Mouse (Mus musculus): Measurements from ENCODE around the gene Gm49776. TPM values are rescaled to one million over a fixed set of nuclear protein-coding genes. Genes with fewer than 3 reads are reported as not detected.
"Not testable (repeated sequence)": the region's sequence is repeated elsewhere in the genome, so short reads cannot be mapped to it uniquely, and the experiment has no call there.

Gm49776 gene
- not detected in 2 replicates for polyA plus RNA-seq (2011; ENCODE audit: insufficient read length, low read depth, missing spikeins)

GRCm38 (mm10) chr16:18258221-18258620 lies at the start of gene Gm49776:
TSS of gene Gm49776 (minus strand) at chr16:18258321.
- H3K4me3 ChIP-seq (ENCODE audit: insufficient read depth, low read length) = no peak within 1 kb of the TSS

GRCm38 (mm10) chr16:18289614-18290013 lies 31.5 kb upstream of the Gm49776 start:
- H3K4me1 ChIP-seq (ENCODE audit: control insufficient read depth, insufficient read depth, low read length) = not testable (repeated sequence)

More at GRCm38 (mm10) chr16:18258221-18258620, at the start of gene Gm49776:
- Histone ChIP-seq H3K27ac (ENCODE audit: insufficient read depth, low read length) (no peak within 1 kb of the TSS), H3K4me1 (ENCODE audit: control insufficient read depth, insufficient read depth, low read length) (no peaks in the 10 kb centered on the region)
- TF ChIP-seq CTCF (IDR thresholded peaks at IDR 0.05; ENCODE audit: borderline replicate concordance, insufficient read depth, low read length) (no peak), POLR2A (IDR thresholded peaks at IDR 0.05; ENCODE audit: low read depth, low read length) (no peak)

GRCm38 (mm10) chr16:18289067-18289588 lies 31.0 kb upstream of the Gm49776 start, which contains the start of gene Dgcr8:
TSS of gene Dgcr8 (minus strand) at chr16:18289246.
- TF ChIP-seq POLR2A (IDR thresholded peaks at IDR 0.05; ENCODE audit: low read depth, low read length) (no peak; the same call in 1 of the 2 replicates), CTCF (IDR thresholded peaks at IDR 0.05; ENCODE audit: borderline replicate concordance, insufficient read depth, low read length) (no peak)
- Histone ChIP-seq H3K4me3 (ENCODE audit: insufficient read depth, low read length) (peak within 1 kb of the TSS; percentile 98), H3K27ac (ENCODE audit: insufficient read depth, low read length) (peak within 1 kb of the TSS; percentile 76), H3K4me1 (ENCODE audit: control insufficient read depth, insufficient read depth, low read length) (peaks cover 4% of the 10 kb centered on the region; the same call in 1 of the 2 replicates)

More at GRCm38 (mm10) chr16:18289614-18290013, 31.5 kb upstream of the Gm49776 start:
- Histone ChIP-seq H3K27ac (ENCODE audit: insufficient read depth, low read length) (peak overlapping the region; percentile 76), H3K4me3 (ENCODE audit: insufficient read depth, low read length) (peak overlapping the region; percentile 30)

- peaks cover 4% of the 10 kb centered on the region; the same call in 1 of the 2 replicates for H3K4me1 ChIP-seq (ENCODE audit: control insufficient read depth, insufficient read depth, low read length)
- peak overlapping the region; percentile 58 for H3K27ac ChIP-seq (ENCODE audit: insufficient read depth, low read length)
- TF ChIP-seq POLR2A (IDR thresholded peaks at IDR 0.05; ENCODE audit: low read depth, low read length) (peak; percentile 54), CTCF (IDR thresholded peaks at IDR 0.05; ENCODE audit: borderline replicate concordance, insufficient read depth, low read length) (no peak)
- H3K4me3 ChIP-seq (ENCODE audit: insufficient read depth, low read length) = peak overlapping the region; percentile 98
These were observed 30.5 kb upstream of the Gm49776 start for GRCm38 (mm10) chr16:18288581-18289061.

- peak overlapping the region; percentile 98 for H3K4me3 ChIP-seq (ENCODE audit: insufficient read depth, low read length)
- peak overlapping the region; percentile 58 for H3K27ac ChIP-seq (ENCODE audit: insufficient read depth, low read length)
- no peak for TF ChIP-seq POLR2A (IDR thresholded peaks at IDR 0.05; ENCODE audit: low read depth, low read length)
- no peak for TF ChIP-seq CTCF (IDR thresholded peaks at IDR 0.05; ENCODE audit: borderline replicate concordance, insufficient read depth, low read length)
- peaks cover 4% of the 10 kb centered on the region; the same call in 1 of the 2 replicates for H3K4me1 ChIP-seq (ENCODE audit: control insufficient read depth, insufficient read depth, low read length)
These were observed 30.0 kb upstream of the Gm49776 start for GRCm38 (mm10) chr16:18288166-18288565.

GRCm38 (mm10) chr16:18275166-18275565 lies 17.0 kb upstream of the Gm49776 start:
- no peaks in the 10 kb centered on the region for H3K4me1 ChIP-seq (ENCODE audit: control insufficient read depth, insufficient read depth, low read length)
- no peak overlapping the region for H3K27ac ChIP-seq (ENCODE audit: insufficient read depth, low read length)
- TF ChIP-seq POLR2A (IDR thresholded peaks at IDR 0.05; ENCODE audit: low read depth, low read length) (no peak), CTCF (IDR thresholded peaks at IDR 0.05; ENCODE audit: borderline replicate concordance, insufficient read depth, low read length) (no peak)
- no peak overlapping the region for H3K4me3 ChIP-seq (ENCODE audit: insufficient read depth, low read length)

GRCm38 (mm10) chr16:18268182-18268581 lies 10.1 kb upstream of the Gm49776 start:
- TF ChIP-seq POLR2A (IDR thresholded peaks at IDR 0.05; ENCODE audit: low read depth, low read length) = no peak
- no peak for TF ChIP-seq CTCF (IDR thresholded peaks at IDR 0.05; ENCODE audit: borderline replicate concordance, insufficient read depth, low read length)
- H3K4me3 ChIP-seq (ENCODE audit: insufficient read depth, low read length) = no peak overlapping the region
- no peak overlapping the region for H3K27ac ChIP-seq (ENCODE audit: insufficient read depth, low read length)
- no peaks in the 10 kb centered on the region for H3K4me1 ChIP-seq (ENCODE audit: control insufficient read depth, insufficient read depth, low read length)

- H3K4me3 ChIP-seq (ENCODE audit: insufficient read depth, low read length) = no peak overlapping the region
- TF ChIP-seq CTCF (IDR thresholded peaks at IDR 0.05; ENCODE audit: borderline replicate concordance, insufficient read depth, low read length) (no peak), POLR2A (IDR thresholded peaks at IDR 0.05; ENCODE audit: low read depth, low read length) (no peak)
These were observed 6.9 kb upstream of the Gm49776 start for GRCm38 (mm10) chr16:18265024-18265423.

GRCm38 (mm10) chr16:18253866-18254265 lies 4.3 kb downstream of the Gm49776 start:
- no peak overlapping the region for H3K27ac ChIP-seq (ENCODE audit: insufficient read depth, low read length)
- no peak overlapping the region for H3K4me3 ChIP-seq (ENCODE audit: insufficient read depth, low read length)
- H3K4me1 ChIP-seq (ENCODE audit: control insufficient read depth, insufficient read depth, low read length) = peaks cover 6% of the 10 kb centered on the region; the same call in 1 of the 2 replicates
- TF ChIP-seq POLR2A (IDR thresholded peaks at IDR 0.05; ENCODE audit: low read depth, low read length) (no peak), CTCF (IDR thresholded peaks at IDR 0.05; ENCODE audit: borderline replicate concordance, insufficient read depth, low read length) (no peak)

More at GRCm38 (mm10) chr16:18265024-18265423, 6.9 kb upstream of the Gm49776 start:
- H3K27ac ChIP-seq (ENCODE audit: insufficient read depth, low read length) = no peak overlapping the region
- no peaks in the 10 kb centered on the region for H3K4me1 ChIP-seq (ENCODE audit: control insufficient read depth, insufficient read depth, low read length)

- TF ChIP-seq CTCF (IDR thresholded peaks at IDR 0.05; ENCODE audit: borderline replicate concordance, insufficient read depth, low read length) (no peak), POLR2A (IDR thresholded peaks at IDR 0.05; ENCODE audit: low read depth, low read length) (no peak)
- Histone ChIP-seq H3K4me1 (ENCODE audit: control insufficient read depth, insufficient read depth, low read length) (peaks cover 6% of the 10 kb centered on the region; the same call in 1 of the 2 replicates), H3K4me3 (ENCODE audit: insufficient read depth, low read length) (no peak overlapping the region), H3K27ac (ENCODE audit: insufficient read depth, low read length) (no peak overlapping the region)
These were observed 5.4 kb downstream of the Gm49776 start for GRCm38 (mm10) chr16:18252736-18253135.

Data from embryonic fibroblast, embryonic 13.5 days (primary cell).